Mouse (Mus musculus): ENCODE results near the gene Sypl. TPM values are rescaled to one million over a fixed set of nuclear protein-coding genes. Genes with fewer than 3 reads are reported as not detected.

The Sypl gene
- total and polyA plus RNA-seq, 3 experiments = 5.5 to 63.6 (median 56.3) TPM

GRCm38 (mm10) chr12:33000402-33000801, 46.7 kb downstream of the Sypl start:
- Histone ChIP-seq H3K36me3 (replicated peaks) (no peaks in the 10 kb centered on the region), H3K4me3 (ENCODE audit: low read depth, low read length) (no peak overlapping the region), H3K4me1 (ENCODE audit: insufficient read depth, low read depth, low read length) (no peaks in the 10 kb centered on the region), H3K9me3 (replicated peaks) (no peaks in the 10 kb centered on the region), H3K27me3 (ENCODE audit: insufficient read depth, low read length) (peaks cover 17% of the 10 kb centered on the region)
- ATAC-seq (ENCODE audit: extremely low read depth, insufficient number of reproducible peaks, low FRiP score, poor library complexity, severe bottlenecking) = no peak
- DNase-seq (ENCODE audit: low spot score) = no peak
- no peak for TF ChIP-seq CTCF (IDR thresholded peaks at IDR 0.05; ENCODE audit: low read depth, low read length)
- no peak for TF ChIP-seq TAL1 (conservative IDR thresholded peaks at IDR 0.05; ENCODE audit: low read depth, low read length)
- no peak for TF ChIP-seq GATA2 (IDR thresholded peaks at IDR 0.05; ENCODE audit: borderline replicate concordance, low read depth, low read length)
- no peak for TF ChIP-seq POLR2AphosphoS5 (IDR thresholded peaks at IDR 0.05; ENCODE audit: insufficient replicate concordance, low read depth, low read length)

- Histone ChIP-seq H3K9me3 (replicated peaks) (no peaks in the 10 kb centered on the region), H3K4me3 (ENCODE audit: low read depth, low read length) (no peak overlapping the region), H3K4me1 (ENCODE audit: insufficient read depth, low read depth, low read length) (no peaks in the 10 kb centered on the region; the same call in 1 of the 2 replicates), H3K36me3 (replicated peaks) (no peaks in the 10 kb centered on the region), H3K27me3 (ENCODE audit: insufficient read depth, low read length) (peaks cover 20% of the 10 kb centered on the region)
- no peak for DNase-seq (ENCODE audit: low spot score)
- ATAC-seq (ENCODE audit: extremely low read depth, insufficient number of reproducible peaks, low FRiP score, poor library complexity, severe bottlenecking) = no peak
- no peak for TF ChIP-seq GATA1 (IDR thresholded peaks at IDR 0.05; ENCODE audit: borderline replicate concordance, low read length)
- no peak for TF ChIP-seq POLR2AphosphoS5 (IDR thresholded peaks at IDR 0.05; ENCODE audit: insufficient replicate concordance, low read depth, low read length)
- no peak for TF ChIP-seq GATA2 (IDR thresholded peaks at IDR 0.05; ENCODE audit: borderline replicate concordance, low read depth, low read length)
- no peak for TF ChIP-seq CTCF (IDR thresholded peaks at IDR 0.05; ENCODE audit: low read depth, low read length)
- TF ChIP-seq TAL1 (conservative IDR thresholded peaks at IDR 0.05; ENCODE audit: low read depth, low read length) = no peak
Observed at GRCm38 (mm10) chr12:33003339-33003965, 49.8 kb downstream of the Sypl start.

GRCm38 (mm10) chr12:33005858-33006257, 52.2 kb downstream of the Sypl start:
- Histone ChIP-seq H3K4me3 (ENCODE audit: low read depth, low read length) (no peak overlapping the region), H3K36me3 (replicated peaks) (no peaks in the 10 kb centered on the region), H3K4me1 (ENCODE audit: insufficient read depth, low read depth, low read length) (no peaks in the 10 kb centered on the region; the same call in 1 of the 2 replicates), H3K27me3 (ENCODE audit: insufficient read depth, low read length) (peaks cover 34% of the 10 kb centered on the region), H3K9me3 (replicated peaks) (no peaks in the 10 kb centered on the region)
- ATAC-seq (ENCODE audit: extremely low read depth, insufficient number of reproducible peaks, low FRiP score, poor library complexity, severe bottlenecking) (no peak), DNase-seq (ENCODE audit: low spot score) (no peak)
- TF ChIP-seq CTCF (IDR thresholded peaks at IDR 0.05; ENCODE audit: low read depth, low read length) = no peak
- TF ChIP-seq GATA1 (IDR thresholded peaks at IDR 0.05; ENCODE audit: borderline replicate concordance, low read length) = no peak
- no peak for TF ChIP-seq GATA2 (IDR thresholded peaks at IDR 0.05; ENCODE audit: borderline replicate concordance, low read depth, low read length)
- no peak for TF ChIP-seq TAL1 (conservative IDR thresholded peaks at IDR 0.05; ENCODE audit: low read depth, low read length)

GRCm38 (mm10) chr12:33007176-33007575, 53.5 kb downstream of the Sypl start:
- Histone ChIP-seq H3K4me3 (ENCODE audit: low read depth, low read length) (no peak overlapping the region), H3K9me3 (replicated peaks) (no peaks in the 10 kb centered on the region), H3K27me3 (ENCODE audit: insufficient read depth, low read length) (peaks cover 34% of the 10 kb centered on the region), H3K4me1 (ENCODE audit: insufficient read depth, low read depth, low read length) (no peaks in the 10 kb centered on the region; the same call in 1 of the 2 replicates), H3K36me3 (replicated peaks) (no peaks in the 10 kb centered on the region)
- DNase-seq (ENCODE audit: low spot score) = no peak
- no peak for TF ChIP-seq TAL1 (conservative IDR thresholded peaks at IDR 0.05; ENCODE audit: low read depth, low read length)
- TF ChIP-seq GATA1 (IDR thresholded peaks at IDR 0.05; ENCODE audit: borderline replicate concordance, low read length) = no peak
- TF ChIP-seq CTCF (IDR thresholded peaks at IDR 0.05; ENCODE audit: low read depth, low read length) = no peak
- TF ChIP-seq POLR2AphosphoS5 (IDR thresholded peaks at IDR 0.05; ENCODE audit: insufficient replicate concordance, low read depth, low read length) = no peak
- no peak for TF ChIP-seq GATA2 (IDR thresholded peaks at IDR 0.05; ENCODE audit: borderline replicate concordance, low read depth, low read length)
- no peak for ATAC-seq (ENCODE audit: extremely low read depth, insufficient number of reproducible peaks, low FRiP score, poor library complexity, severe bottlenecking)

GRCm38 (mm10) chr12:33008305-33009110, 54.8 kb downstream of the Sypl start:
- no peak for ATAC-seq (ENCODE audit: extremely low read depth, insufficient number of reproducible peaks, low FRiP score, poor library complexity, severe bottlenecking)
- no peak for TF ChIP-seq POLR2AphosphoS5 (IDR thresholded peaks at IDR 0.05; ENCODE audit: insufficient replicate concordance, low read depth, low read length)
- TF ChIP-seq GATA1 (IDR thresholded peaks at IDR 0.05; ENCODE audit: borderline replicate concordance, low read length) = no peak
- TF ChIP-seq GATA2 (IDR thresholded peaks at IDR 0.05; ENCODE audit: borderline replicate concordance, low read depth, low read length) = no peak
- TF ChIP-seq CTCF (IDR thresholded peaks at IDR 0.05; ENCODE audit: low read depth, low read length) = no peak
- TF ChIP-seq TAL1 (conservative IDR thresholded peaks at IDR 0.05; ENCODE audit: low read depth, low read length) = no peak

GRCm38 (mm10) chr12:33009206-33009966, 55.7 kb downstream of the Sypl start:
- TF ChIP-seq GATA1 (IDR thresholded peaks at IDR 0.05; ENCODE audit: borderline replicate concordance, low read length) (no peak), CTCF (IDR thresholded peaks at IDR 0.05; ENCODE audit: low read depth, low read length) (no peak), POLR2AphosphoS5 (IDR thresholded peaks at IDR 0.05; ENCODE audit: insufficient replicate concordance, low read depth, low read length) (no peak), GATA2 (IDR thresholded peaks at IDR 0.05; ENCODE audit: borderline replicate concordance, low read depth, low read length) (no peak)
- ATAC-seq (ENCODE audit: extremely low read depth, insufficient number of reproducible peaks, low FRiP score, poor library complexity, severe bottlenecking) (no peak), DNase-seq (ENCODE audit: low spot score) (no peak)
- Histone ChIP-seq H3K4me1 (ENCODE audit: insufficient read depth, low read depth, low read length) (no peaks in the 10 kb centered on the region; the same call in 1 of the 2 replicates), H3K9me3 (replicated peaks) (no peaks in the 10 kb centered on the region), H3K27me3 (ENCODE audit: insufficient read depth, low read length) (peaks cover 24% of the 10 kb centered on the region), H3K36me3 (replicated peaks) (no peaks in the 10 kb centered on the region), H3K4me3 (ENCODE audit: low read depth, low read length) (no peak overlapping the region)

More at GRCm38 (mm10) chr12:33008305-33009110, 54.8 kb downstream of the Sypl start:
- Histone ChIP-seq H3K4me1 (ENCODE audit: insufficient read depth, low read depth, low read length) (no peaks in the 10 kb centered on the region; the same call in 1 of the 2 replicates), H3K4me3 (ENCODE audit: low read depth, low read length) (no peak overlapping the region), H3K9me3 (replicated peaks) (no peaks in the 10 kb centered on the region), H3K27me3 (ENCODE audit: insufficient read depth, low read length) (peaks cover 26% of the 10 kb centered on the region), H3K36me3 (replicated peaks) (no peaks in the 10 kb centered on the region)
- no peak for DNase-seq (ENCODE audit: low spot score)

Measured in G1E (cell line).